Mouse (Mus musculus): ENCODE data around the gene Sh3kbp1. TPM values are rescaled to one million over a fixed set of nuclear protein-coding genes. Genes with fewer than 3 reads are reported as not detected.

Sh3kbp1 gene
- polyA plus RNA-seq, 2 experiments = 26.7 to 49.8 TPM

DNA sequence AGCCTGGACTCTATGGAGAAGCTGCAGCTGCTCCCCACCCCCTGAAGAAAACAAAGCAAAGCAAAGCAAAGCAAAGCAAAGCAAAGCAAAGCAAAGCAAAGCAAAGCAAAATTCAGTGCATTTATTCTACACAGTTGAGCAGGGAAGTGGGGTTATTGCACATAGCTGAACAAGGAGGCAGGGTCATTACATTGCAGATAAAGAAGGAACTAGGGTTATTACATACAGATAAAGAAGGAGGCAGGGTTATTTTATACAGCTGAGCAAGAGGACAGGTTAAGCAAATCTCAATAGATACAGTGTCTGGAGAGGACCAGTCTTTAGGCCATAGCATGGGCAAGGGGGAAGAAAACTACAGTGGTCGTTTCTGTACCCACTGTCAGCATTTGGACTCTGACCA lies 177.3 kb downstream of the Sh3kbp1 start:
- Histone ChIP-seq H3K9me3 (ENCODE audit: control insufficient read depth, low read length) (no peaks in the 10 kb centered on the region), H3K4me1 (ENCODE audit: control insufficient read depth, insufficient read depth, low read length) (no peaks in the 10 kb centered on the region), H3K4me2 (replicated peaks; ENCODE audit: low read depth, low read length, severe bottlenecking) (no peak overlapping the region), H3K36me3 (ENCODE audit: control insufficient read depth, insufficient read depth, low read length) (no peaks in the 10 kb centered on the region), H3K27me3 (ENCODE audit: control insufficient read depth, insufficient read depth, low read length) (no peaks in the 10 kb centered on the region), H3K4me3 (replicated peaks; ENCODE audit: low read length) (no peak overlapping the region), H3K9ac (ENCODE audit: low read depth, low read length, severe bottlenecking) (no peak overlapping the region), H3K27ac (replicated peaks; ENCODE audit: low read depth, low read length) (no peak overlapping the region)
- TF ChIP-seq POLR2A (IDR thresholded peaks at IDR 0.05; ENCODE audit: borderline replicate concordance, extremely low read depth, insufficient read depth, insufficient read length) = no peak
- DNase-seq (ENCODE audit: low spot score) = no peak
- no peak for ATAC-seq (ENCODE audit: low FRiP score, low read depth)
- WGBS = 64% methylated on average over 1 of the region's 1 CpGs

DNA sequence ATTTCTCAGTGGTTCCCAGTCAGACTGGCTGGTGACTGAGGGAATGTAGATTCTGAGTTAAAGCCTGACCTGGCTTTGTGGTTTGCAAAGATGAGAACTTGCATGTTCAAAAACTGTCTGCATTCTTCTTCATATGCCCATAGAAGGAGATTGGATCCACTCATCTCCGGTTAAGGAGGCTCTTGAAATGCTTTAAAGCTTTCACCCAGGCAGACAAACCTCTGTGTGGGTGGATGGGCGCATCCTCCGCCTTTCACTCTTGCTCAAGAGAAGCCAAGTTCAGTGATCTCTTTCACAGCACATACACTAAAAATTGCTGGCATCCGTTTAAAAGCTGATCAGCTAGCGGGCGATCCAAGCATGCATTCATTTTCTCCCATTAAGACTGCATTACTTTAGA lies 182.4 kb downstream of the Sh3kbp1 start:
- no peaks in the 10 kb centered on the region for H3K27me3 ChIP-seq (ENCODE audit: control insufficient read depth, insufficient read depth, low read length)

DNA sequence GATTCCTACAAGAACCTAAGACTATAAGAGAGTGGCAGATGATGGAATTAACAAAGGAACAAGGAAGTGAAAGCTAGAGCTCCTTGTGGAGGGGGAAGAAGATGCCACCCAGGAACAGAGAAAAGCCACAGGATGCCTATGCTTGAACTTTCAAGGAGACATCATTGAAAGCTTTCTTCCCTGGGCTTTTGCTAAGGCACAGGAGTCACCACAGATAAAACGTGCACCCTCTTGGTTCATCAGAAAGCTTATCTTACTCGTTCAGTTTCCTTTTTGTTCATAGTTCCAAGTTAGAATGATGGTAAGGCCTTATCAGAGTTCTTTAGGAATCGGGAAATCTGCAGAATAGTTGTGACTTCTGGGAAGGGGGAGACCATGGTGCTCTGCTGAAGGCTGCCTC lies 183.4 kb downstream of the Sh3kbp1 start:
- no peaks in the 10 kb centered on the region for H3K4me1 ChIP-seq (ENCODE audit: control insufficient read depth, insufficient read depth, low read length)
- no peak overlapping the region for H3K4me2 ChIP-seq (replicated peaks; ENCODE audit: low read depth, low read length, severe bottlenecking)
- H3K27me3 ChIP-seq (ENCODE audit: control insufficient read depth, insufficient read depth, low read length) = no peaks in the 10 kb centered on the region
- no peaks in the 10 kb centered on the region for H3K36me3 ChIP-seq (ENCODE audit: control insufficient read depth, insufficient read depth, low read length)
- TF ChIP-seq POLR2A (IDR thresholded peaks at IDR 0.05; ENCODE audit: borderline replicate concordance, extremely low read depth, insufficient read depth, insufficient read length) = no peak
- H3K9me3 ChIP-seq (ENCODE audit: control insufficient read depth, low read length) = no peaks in the 10 kb centered on the region
- no peak overlapping the region for H3K27ac ChIP-seq (replicated peaks; ENCODE audit: low read depth, low read length)
- H3K9ac ChIP-seq (ENCODE audit: low read depth, low read length, severe bottlenecking) = no peak overlapping the region
- no peak overlapping the region for H3K4me3 ChIP-seq (replicated peaks; ENCODE audit: low read length)
- ATAC-seq (ENCODE audit: low FRiP score, low read depth) = no peak
- DNase-seq (ENCODE audit: low spot score) = no peak
- WGBS = 85% methylated on average over 3 of the region's 3 CpGs

More for the DNA sequence above, 182.4 kb downstream of the Sh3kbp1 start:
- 86% methylated on average over 6 of the region's 6 CpGs for WGBS
- no peak overlapping the region for H3K9ac ChIP-seq (ENCODE audit: low read depth, low read length, severe bottlenecking)
- no peak overlapping the region for H3K4me3 ChIP-seq (replicated peaks; ENCODE audit: low read length)
- H3K9me3 ChIP-seq (ENCODE audit: control insufficient read depth, low read length) = no peaks in the 10 kb centered on the region
- no peak for TF ChIP-seq POLR2A (IDR thresholded peaks at IDR 0.05; ENCODE audit: borderline replicate concordance, extremely low read depth, insufficient read depth, insufficient read length)
- H3K36me3 ChIP-seq (ENCODE audit: control insufficient read depth, insufficient read depth, low read length) = no peaks in the 10 kb centered on the region
- no peaks in the 10 kb centered on the region for H3K4me1 ChIP-seq (ENCODE audit: control insufficient read depth, insufficient read depth, low read length)
- H3K27ac ChIP-seq (replicated peaks; ENCODE audit: low read depth, low read length) = no peak overlapping the region
- ATAC-seq (ENCODE audit: low FRiP score, low read depth) (no peak), DNase-seq (ENCODE audit: low spot score) (no peak)
- no peak overlapping the region for H3K4me2 ChIP-seq (replicated peaks; ENCODE audit: low read depth, low read length, severe bottlenecking)

DNA sequence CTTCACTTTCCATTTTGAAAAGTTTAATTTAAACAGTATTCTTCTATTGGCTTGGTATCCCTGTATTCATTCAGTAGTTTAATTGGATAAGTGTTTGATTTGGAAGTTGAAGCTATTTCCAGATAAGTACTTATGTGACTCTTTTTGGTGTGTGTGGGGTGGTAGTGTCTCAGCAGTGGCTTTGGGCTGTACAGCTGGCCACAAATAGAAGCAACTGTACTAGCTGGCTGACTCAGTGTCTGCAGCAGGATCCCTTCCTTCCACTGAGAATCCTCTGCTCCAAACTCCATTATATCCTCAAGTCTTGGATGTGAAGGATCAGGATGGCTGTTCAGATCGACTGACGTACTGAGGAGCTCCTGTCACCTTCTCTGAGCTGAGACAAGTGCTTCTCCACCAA lies 190.4 kb downstream of the Sh3kbp1 start:
- H3K9me3 ChIP-seq (ENCODE audit: control insufficient read depth, low read length) = no peaks in the 10 kb centered on the region
- no peak for TF ChIP-seq POLR2A (IDR thresholded peaks at IDR 0.05; ENCODE audit: borderline replicate concordance, extremely low read depth, insufficient read depth, insufficient read length)
- DNase-seq (ENCODE audit: low spot score) (no peak), ATAC-seq (ENCODE audit: low FRiP score, low read depth) (no peak)
- no peaks in the 10 kb centered on the region for H3K36me3 ChIP-seq (ENCODE audit: control insufficient read depth, insufficient read depth, low read length)
- no peaks in the 10 kb centered on the region for H3K4me1 ChIP-seq (ENCODE audit: control insufficient read depth, insufficient read depth, low read length)
- no peak overlapping the region for H3K27ac ChIP-seq (replicated peaks; ENCODE audit: low read depth, low read length)
- H3K9ac ChIP-seq (ENCODE audit: low read depth, low read length, severe bottlenecking) = no peak overlapping the region
- H3K27me3 ChIP-seq (ENCODE audit: control insufficient read depth, insufficient read depth, low read length) = no peaks in the 10 kb centered on the region; the same call in 1 of the 2 replicates
- H3K4me2 ChIP-seq (replicated peaks; ENCODE audit: low read depth, low read length, severe bottlenecking) = no peak overlapping the region
- 85% methylated on average over 2 of the region's 2 CpGs for WGBS
- no peak overlapping the region for H3K4me3 ChIP-seq (replicated peaks; ENCODE audit: low read length)

DNA sequence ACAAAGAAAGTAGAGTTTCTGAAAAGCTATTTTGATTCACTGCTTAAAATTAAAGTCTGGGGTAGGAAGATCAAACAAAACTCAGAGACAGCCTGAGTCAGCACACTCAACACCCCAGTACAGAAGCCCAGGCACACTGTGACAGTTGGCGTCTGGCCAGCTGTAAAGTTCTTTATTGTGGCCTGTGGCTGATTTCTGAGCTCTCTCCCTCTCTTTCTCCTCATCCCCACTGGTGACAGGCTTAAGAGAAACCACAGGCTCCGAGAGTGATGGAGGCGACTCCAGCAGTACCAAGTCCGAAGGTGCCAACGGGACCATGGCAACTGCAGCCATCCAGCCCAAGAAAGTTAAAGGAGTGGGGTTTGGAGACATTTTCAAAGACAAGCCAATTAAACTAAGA lies 201.1 kb downstream of the Sh3kbp1 start:
- H3K4me1 ChIP-seq (ENCODE audit: control insufficient read depth, insufficient read depth, low read length) = no peaks in the 10 kb centered on the region
- H3K9me3 ChIP-seq (ENCODE audit: control insufficient read depth, low read length) = no peaks in the 10 kb centered on the region
- no peaks in the 10 kb centered on the region for H3K27me3 ChIP-seq (ENCODE audit: control insufficient read depth, insufficient read depth, low read length)
- no peak overlapping the region for H3K9ac ChIP-seq (ENCODE audit: low read depth, low read length, severe bottlenecking)
- DNase-seq (ENCODE audit: low spot score) (no peak), ATAC-seq (ENCODE audit: low FRiP score, low read depth) (no peak)
- H3K36me3 ChIP-seq (ENCODE audit: control insufficient read depth, insufficient read depth, low read length) = no peaks in the 10 kb centered on the region
- no peak overlapping the region for H3K4me3 ChIP-seq (replicated peaks; ENCODE audit: low read length)
- TF ChIP-seq POLR2A (IDR thresholded peaks at IDR 0.05; ENCODE audit: borderline replicate concordance, extremely low read depth, insufficient read depth, insufficient read length) = no peak
- no peak overlapping the region for H3K4me2 ChIP-seq (replicated peaks; ENCODE audit: low read depth, low read length, severe bottlenecking)
- WGBS = 58% methylated on average over 5 of the region's 5 CpGs
- H3K27ac ChIP-seq (replicated peaks; ENCODE audit: low read depth, low read length) = no peak overlapping the region
